Mouse (Mus musculus): ENCODE measurements at regions not wholly inside any gene's neighbourhood (a gene's known extent, or its start where the extent isn't known, plus 50 kb on each side); places are given as distances from the start of the nearest gene placed in this dataset.

- no peak for DNase-seq (ENCODE audit: low spot score)
Observed at GRCm38 (mm10) chr12:107658241-107658640, 169.8 kb downstream of the 3110018I06Rik start.

DNA sequence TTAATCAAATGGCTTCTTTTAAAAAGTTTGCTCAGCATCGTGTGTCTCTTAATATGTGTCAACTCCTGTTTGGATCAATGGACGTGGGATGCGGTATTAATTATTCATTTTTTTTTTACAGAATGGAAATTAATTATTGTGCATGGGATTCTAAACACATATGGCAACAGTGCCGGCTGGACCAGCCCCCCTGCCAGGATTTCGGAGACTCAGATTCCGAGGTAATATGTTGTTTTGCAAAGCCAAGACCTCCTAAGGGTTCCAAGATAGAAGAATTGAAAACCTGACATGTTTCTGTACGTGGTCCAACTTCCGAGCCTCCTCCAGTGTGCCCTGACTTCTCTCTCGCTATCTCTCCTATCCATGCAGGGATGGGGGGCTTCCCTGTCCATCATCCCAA is 170.4 kb downstream of the 3110018I06Rik start:
- DNase-seq (ENCODE audit: low spot score), result no peak

DNA sequence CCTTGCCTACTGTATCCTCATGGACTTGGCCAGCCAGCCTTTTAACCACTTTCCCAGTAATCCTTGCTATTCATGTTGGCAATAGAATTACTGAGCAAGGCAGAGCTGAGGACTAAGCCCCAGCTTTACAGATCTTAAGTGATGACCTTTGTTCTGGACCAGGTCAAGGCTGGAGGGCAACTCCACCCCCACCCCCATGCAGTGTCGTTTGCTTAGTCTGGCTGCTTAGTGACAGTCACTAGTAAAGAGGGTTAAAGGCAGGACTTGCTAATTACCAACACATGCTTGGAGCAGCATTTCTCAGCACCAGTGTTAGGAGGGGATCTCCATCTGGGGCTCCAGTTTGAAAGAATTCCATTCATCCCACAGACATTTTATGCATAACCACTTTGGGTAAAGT is 174.2 kb downstream of the 3110018I06Rik start:
- DNase-seq (ENCODE audit: low spot score), result peak; percentile 59

GRCm38 (mm10) chr12:107667836-107668235 is 179.4 kb downstream of the 3110018I06Rik start:
- DNase-seq (ENCODE audit: low spot score), result no peak

DNA sequence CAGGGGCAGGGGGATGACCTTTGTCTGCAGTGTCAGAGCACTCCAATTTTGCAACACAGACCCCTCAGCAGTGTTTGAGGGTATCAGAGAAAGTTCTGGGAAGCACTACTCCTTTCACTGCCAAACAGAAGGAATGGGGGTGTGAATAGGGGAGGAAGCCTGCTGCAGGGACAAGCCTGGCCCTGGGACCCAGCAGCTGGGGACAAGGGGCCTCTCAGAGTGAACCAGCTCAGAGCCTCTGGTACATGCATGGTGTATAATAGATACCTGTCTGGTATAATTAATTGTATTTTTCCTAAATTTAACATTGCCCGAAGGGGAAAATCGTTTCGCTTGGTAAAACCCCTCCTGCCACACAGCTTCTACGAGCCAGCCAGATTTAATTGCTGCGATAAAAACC is 180.6 kb downstream of the 3110018I06Rik start:
- DNase-seq (ENCODE audit: low spot score), result no peak

GRCm38 (mm10) chr12:107669450-107669849 is 181.0 kb downstream of the 3110018I06Rik start:
- DNase-seq (ENCODE audit: low spot score), result no peak

DNA sequence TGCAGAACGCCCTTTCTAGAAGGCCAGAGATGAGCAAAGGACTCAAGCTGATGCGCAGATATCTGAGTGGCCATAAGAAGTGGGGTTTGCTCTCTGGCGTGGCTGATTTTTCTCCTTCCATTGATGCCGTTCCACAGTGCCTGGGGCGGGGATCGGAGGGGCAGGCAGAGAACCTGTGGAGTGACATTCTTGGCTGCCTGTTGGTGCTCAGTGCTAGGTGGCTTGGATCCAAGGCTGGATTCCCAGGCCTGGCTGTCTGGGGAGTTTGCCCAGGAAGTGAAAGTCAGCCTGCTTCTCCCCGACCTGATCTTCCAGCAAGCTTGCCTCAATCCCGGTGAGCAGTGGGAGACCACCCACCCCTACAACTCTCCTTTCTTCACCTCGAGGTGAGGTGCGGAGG is 181.5 kb downstream of the 3110018I06Rik start:
- DNase-seq (ENCODE audit: low spot score), result no peak

- DNase-seq (ENCODE audit: low spot score), result no peak
Observed at GRCm38 (mm10) chr12:107677076-107677475, 188.6 kb downstream of the 3110018I06Rik start.

GRCm38 (mm10) chr12:107687447-107687846 is 199.0 kb downstream of the 3110018I06Rik start:
- no peak for DNase-seq (ENCODE audit: low spot score)

DNA sequence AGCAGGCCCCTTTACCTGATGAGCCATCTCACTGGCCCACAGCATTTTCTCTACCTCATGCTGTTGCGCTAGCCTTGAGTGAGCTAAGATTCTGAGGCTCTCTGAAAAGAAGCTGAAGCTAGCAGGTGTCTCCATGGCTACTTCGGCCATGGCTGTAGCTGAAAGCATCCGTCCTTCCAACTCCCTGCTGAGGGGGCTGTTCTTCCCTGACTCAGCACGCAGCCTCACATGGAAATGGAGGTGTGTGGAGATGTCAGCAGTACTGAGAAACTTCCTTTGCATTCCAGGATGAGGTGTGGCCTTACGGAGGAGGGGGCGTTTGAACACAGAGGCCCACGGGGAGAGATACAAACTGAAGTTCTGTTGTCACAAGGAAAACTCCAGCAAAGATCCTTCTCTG is 201.0 kb downstream of the 3110018I06Rik start:
- DNase-seq (ENCODE audit: low spot score), result no peak

GRCm38 (mm10) chr12:107690061-107690460 is 201.6 kb downstream of the 3110018I06Rik start:
- no peak for DNase-seq (ENCODE audit: low spot score)

- no peak for DNase-seq (ENCODE audit: low spot score)
Observed at GRCm38 (mm10) chr12:107693693-107694092, 205.3 kb downstream of the 3110018I06Rik start.

- DNase-seq (ENCODE audit: low spot score), result no peak
Observed at GRCm38 (mm10) chr12:107695014-107695413, 206.6 kb downstream of the 3110018I06Rik start.

DNA sequence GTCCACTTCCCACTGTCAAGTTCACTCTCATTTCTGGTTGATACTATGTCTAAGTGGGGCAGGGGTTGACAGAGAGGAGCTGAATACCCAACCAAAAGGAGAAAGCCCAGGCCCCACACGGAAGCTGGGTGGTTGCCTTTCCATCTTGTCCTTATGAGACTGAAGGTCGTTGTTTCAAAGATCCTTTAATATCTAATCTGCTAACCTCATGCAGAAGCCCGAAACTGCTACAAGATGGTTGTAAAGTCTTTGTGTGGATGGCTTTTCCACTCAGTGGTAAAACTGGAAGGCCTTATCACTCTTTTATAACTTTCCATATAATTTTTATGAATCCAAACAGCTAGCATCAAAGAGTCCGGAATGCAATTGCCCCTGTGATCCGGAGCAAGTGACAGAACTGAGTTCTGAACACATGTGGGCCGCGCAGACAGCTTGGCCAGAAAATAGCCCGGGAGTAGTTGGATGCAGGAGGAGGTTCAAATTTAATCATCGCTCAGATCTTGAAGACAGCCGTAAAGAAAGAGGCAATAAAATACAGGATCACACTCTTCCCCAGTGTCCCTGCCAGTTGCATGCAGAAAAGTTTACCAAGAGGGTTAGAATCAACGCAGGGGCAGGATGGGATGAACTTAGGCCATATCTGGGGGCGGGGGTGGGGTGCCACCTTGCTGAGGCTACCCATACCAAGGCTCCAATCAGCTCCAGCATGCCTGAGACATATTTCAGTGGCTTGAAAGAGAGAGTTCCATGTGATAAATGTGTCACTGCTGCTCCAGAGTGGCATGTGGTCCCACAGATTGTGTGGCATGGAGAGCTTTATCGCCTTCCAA is 207.2 kb downstream of the 3110018I06Rik start:
- DNase-seq (ENCODE audit: low spot score), result no peak

DNA sequence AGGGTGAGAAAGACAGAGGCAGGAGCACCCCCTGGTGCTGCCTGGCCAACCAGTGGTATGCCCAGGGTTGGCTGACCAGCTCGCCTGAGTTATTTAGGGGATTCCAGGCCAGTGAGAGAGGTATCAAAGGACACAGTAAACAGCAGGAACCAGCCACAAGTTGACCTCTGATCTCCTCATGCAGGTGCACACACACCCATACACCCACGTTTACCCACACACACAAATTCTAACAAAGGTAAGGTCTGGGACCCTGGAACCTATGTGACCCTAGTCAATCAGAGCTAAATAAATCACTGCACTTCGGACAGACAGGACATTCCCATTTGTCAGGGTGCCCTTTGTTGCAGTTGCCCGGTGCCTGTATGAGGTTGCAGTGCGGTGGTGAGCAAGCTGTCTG is 211.9 kb downstream of the 3110018I06Rik start:
- no peak for DNase-seq (ENCODE audit: low spot score)

DNA sequence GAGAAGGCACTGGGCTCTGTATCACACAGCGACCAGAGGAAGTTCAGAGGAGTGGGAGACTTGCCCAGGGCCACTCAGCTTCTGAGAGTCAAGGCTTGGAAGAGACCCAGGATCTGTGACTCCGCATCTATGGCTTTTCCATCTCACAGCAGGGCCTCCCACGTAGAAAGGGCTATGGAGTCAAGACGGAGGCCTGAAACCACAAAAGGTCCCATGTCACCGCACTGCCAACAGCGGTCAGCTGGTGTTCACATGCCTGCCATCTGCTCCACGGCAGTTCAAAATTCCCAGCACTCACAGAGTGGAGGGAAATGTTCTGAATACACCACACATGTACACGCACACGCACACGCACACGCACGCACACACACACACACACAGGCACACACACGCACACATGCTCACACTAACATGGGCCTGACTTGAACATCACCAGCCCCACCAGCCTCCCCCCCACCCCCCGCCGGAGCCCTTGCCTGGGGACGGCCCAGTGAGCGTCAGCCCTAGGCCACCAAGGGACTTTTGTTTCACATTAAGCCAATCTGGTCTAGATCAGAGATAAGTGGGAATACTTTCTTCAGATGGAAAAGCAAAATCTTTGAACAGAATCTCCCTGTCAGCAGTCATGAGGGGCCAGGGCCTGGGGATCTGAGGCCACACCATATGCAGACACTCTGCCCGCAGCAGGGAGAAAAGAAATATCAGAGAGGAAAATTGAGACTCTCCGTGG is 212.6 kb downstream of the 3110018I06Rik start:
- no peak for DNase-seq (ENCODE audit: low spot score)

DNA sequence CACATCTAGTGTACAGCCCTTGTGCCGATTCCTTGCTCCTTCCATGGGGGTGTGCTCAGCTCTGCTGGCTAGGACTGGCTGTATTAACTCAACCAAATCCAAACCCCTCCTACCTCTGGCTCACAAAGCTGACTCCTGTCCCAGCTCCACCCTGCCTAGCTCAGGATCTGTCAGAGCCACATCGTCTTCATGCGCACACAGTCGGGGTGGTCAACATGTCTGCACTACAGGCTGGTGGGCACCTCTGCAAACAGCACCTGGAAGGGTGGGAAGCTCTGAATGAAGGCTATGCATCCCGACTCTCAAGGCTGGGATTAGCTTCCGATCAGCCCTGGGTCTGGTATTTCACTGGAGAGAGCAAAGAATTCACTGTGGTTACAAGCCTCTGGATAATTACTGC is 220.4 kb downstream of the 3110018I06Rik start:
- DNase-seq (ENCODE audit: low spot score), result no peak

GRCm38 (mm10) chr12:107711017-107711416 is 222.6 kb downstream of the 3110018I06Rik start:
- DNase-seq (ENCODE audit: low spot score), result no peak

GRCm38 (mm10) chr12:107711675-107712074 is 223.2 kb downstream of the 3110018I06Rik start:
- DNase-seq (ENCODE audit: low spot score), result no peak

- DNase-seq (ENCODE audit: low spot score), result no peak
Observed at GRCm38 (mm10) chr12:107713191-107713590, 224.8 kb downstream of the 3110018I06Rik start.

GRCm38 (mm10) chr12:107714846-107715245 is 226.4 kb downstream of the 3110018I06Rik start:
- DNase-seq (ENCODE audit: low spot score), result no peak

DNA sequence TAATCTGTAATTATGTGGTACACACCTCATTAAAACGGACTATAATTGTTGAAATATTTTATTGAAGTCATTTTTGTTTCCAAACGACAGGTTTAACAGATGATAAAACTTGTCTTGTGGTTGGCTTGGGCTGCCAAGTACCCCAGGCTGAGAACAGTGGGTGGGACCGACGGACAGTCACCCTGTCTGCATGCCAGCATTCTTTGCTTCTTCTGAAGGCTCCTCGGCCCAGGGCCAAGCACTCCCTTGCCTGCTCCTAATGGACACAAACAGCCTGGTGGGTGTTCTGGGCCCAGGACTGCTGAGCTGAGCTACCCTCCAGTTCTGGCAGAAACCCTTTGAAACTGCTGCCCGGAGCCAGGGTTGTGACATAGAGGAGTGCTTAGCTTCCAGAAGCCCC is 227.4 kb downstream of the 3110018I06Rik start:
- no peak for DNase-seq (ENCODE audit: low spot score)

DNA sequence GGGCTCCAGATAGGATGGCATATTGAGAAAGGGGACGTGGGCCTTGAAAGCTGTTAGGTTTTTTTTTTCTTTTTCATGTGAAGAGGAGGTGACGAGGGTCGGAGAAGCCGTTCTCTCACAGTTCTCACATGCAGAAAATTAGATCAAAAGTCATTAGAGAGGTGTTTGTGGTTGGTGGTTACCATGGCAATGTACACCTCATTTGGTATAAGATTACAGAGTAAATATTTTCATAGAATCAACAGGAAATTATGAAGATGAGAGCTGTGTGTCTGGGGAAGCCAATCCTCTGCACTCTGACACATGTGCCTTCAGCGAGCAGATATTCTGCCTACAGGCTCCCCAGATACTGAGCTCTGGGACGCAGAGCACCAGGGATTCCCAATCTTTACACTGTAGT is 232.5 kb downstream of the 3110018I06Rik start:
- no peak for DNase-seq (ENCODE audit: low spot score)
